Mouse (Mus musculus): ENCODE data around the gene Tie1.

DNA sequence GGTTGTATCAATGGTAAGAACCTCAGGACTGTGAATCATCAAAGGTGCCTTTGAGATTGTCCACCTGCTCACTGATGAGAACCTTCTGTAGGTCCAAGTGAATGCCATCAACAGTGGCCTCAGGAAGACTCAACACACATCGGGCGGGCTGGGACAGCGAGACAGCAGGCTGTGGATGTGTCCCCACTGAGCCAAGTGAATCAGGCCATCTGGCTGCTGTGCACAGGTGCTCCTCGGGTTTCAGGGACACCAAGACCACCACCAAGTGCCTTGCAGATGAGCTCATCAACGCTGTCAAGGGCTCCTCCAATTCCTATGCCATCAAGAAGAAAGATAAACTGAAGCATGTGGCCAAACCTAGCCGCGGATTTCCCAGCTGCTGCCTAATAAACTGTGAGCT, 32.4 kb upstream of the Tie1 start:
- no peak for TF ChIP-seq GATA1 (IDR thresholded peaks at IDR 0.05; ENCODE audit: borderline replicate concordance, low read length)
- no peak for TF ChIP-seq FLI1 (IDR thresholded peaks at IDR 0.05; ENCODE audit: low read length)

All from megakaryocyte, embryonic 14.5 days (primary cell).